Comparison of ENCODE assay signal across 8 mouse cellular contexts in genomic region chr7:67463565-67463964, GRCm38 (mm10).
DNase-seq lines count a peak whose midpoint lies in the region; ATAC-seq and TF ChIP-seq lines count a peak whose summit lies in the region.

No protein-coding gene starts in this region.

- no peaks in the 10 kb centered on the region for H3K9me3 ChIP-seq in kidney, embryonic 14.5 days (ENCODE audit: control insufficient read depth, low read length)

- H3K9ac ChIP-seq in kidney, embryonic 14.5 days (ENCODE audit: low read depth, low read length), result no peak overlapping the region

- no peak overlapping the region for H3K4me2 ChIP-seq in kidney, embryonic 14.5 days (replicated peaks; ENCODE audit: low read depth, low read length)

- peaks cover 6% of the 10 kb centered on the region; the same call in 1 of the 2 replicates for H3K4me1 ChIP-seq in kidney, embryonic 14.5 days (ENCODE audit: control insufficient read depth, insufficient read depth, low read length)

- WGBS in kidney, embryonic 14.5 days, result 18% methylated on average over 7 of the region's 7 CpGs

- no peaks in the 10 kb centered on the region for H3K27me3 ChIP-seq in kidney, embryonic 14.5 days (ENCODE audit: control insufficient read depth, insufficient read depth, low read length)

- TF ChIP-seq CTCF in layer of hippocampus, adult 2 months (conservative IDR thresholded peaks at IDR 0.05), result no peak

- peak; percentile 57; the same call in 1 of the 2 replicates for ATAC-seq in kidney, embryonic 14.5 days (ENCODE audit: low FRiP score, low TSS enrichment)
- ATAC-seq in megakaryocyte, adult 5-6 weeks (ENCODE audit: poor library complexity, severe bottlenecking), result peak; percentile 39

- no peaks in the 10 kb centered on the region for H3K36me3 ChIP-seq in kidney, embryonic 14.5 days (ENCODE audit: control insufficient read depth, insufficient read depth, low read length)

- H3K4me3 ChIP-seq in layer of hippocampus, adult 2 months, result no peak overlapping the region
- H3K4me3 ChIP-seq in kidney, embryonic 14.5 days (ENCODE audit: low read length), result no peak overlapping the region

- DNase-seq in layer of hippocampus, adult 2 months (ENCODE audit: low spot score in 2 of 2), result no peak
- no peak for DNase-seq in layer of hippocampus, adult 8-10 months (ENCODE audit: low spot score in 2 of 2)
- peak; percentile 72 for DNase-seq in heart, adult 8-10 months (ENCODE audit: low spot score)
- DNase-seq in Muller cell, postnatal 12 days (ENCODE audit: inconsistent ontology term), result no peak
- no peak for DNase-seq in frontal cortex, postnatal 36 days (ENCODE audit: low spot score in 2 of 2)
- DNase-seq in thymus, postnatal 36 days, result no peak

- H3K27ac ChIP-seq in layer of hippocampus, adult 2 months, result peak overlapping the region; percentile 67; the same call in 1 of the 2 replicates
- H3K27ac ChIP-seq in kidney, embryonic 14.5 days (ENCODE audit: low read depth, low read length), result no peak overlapping the region
